Mouse (Mus musculus): ENCODE data around the gene Snta1.

- no peak for TF ChIP-seq CTCF (IDR thresholded peaks at IDR 0.05; ENCODE audit: insufficient read depth, low read depth, low read length)
- TF ChIP-seq POLR2A (IDR thresholded peaks at IDR 0.05; ENCODE audit: insufficient read depth, low read depth, low read length): no peak
Observed at GRCm38 (mm10) chr2:154405447-154405994, 2.4 kb downstream of the Snta1 start.

Measured in olfactory bulb, adult 2 months (tissue).